22 mouse cellular contexts compared by ENCODE assay signal in genomic region chr3:95765534-95765933, GRCm38 (mm10). TPM values are rescaled to one million over a fixed set of nuclear protein-coding genes. Genes with fewer than 3 reads are reported as not detected.
DNase-seq lines count a peak whose midpoint lies in the region; ATAC-seq and TF ChIP-seq lines count a peak whose summit lies in the region.
"Had no signal": no experiment of that assay in that cellular context is flagged by ENCODE, and none has a peak within 500 bp of the region (broad histone marks: within the 10 kb centered on the region; RNA-seq: fewer than 3 reads in every experiment).

No protein-coding gene starts in this region.

- H3K4me1 ChIP-seq in liver, embryonic 14.5 days (replicated peaks; ENCODE audit: control insufficient read depth in 2 of 2, insufficient read depth in 2 of 2, low read length in 1 of 2) = no peaks in the 10 kb centered on the region
- H3K4me1 ChIP-seq in hindbrain, embryonic 14.5 days (replicated peaks; ENCODE audit: control insufficient read depth, insufficient read depth, low read length) = no peaks in the 10 kb centered on the region
- H3K4me1 ChIP-seq: limb, embryonic 12.5 days; liver, embryonic 13.5 days had no signal

- H3K27ac ChIP-seq in gastrocnemius, adult 2 months = no peak overlapping the region
- no peak overlapping the region for H3K27ac ChIP-seq in liver, embryonic 14.5 days
- no peak overlapping the region for H3K27ac ChIP-seq in hindbrain, embryonic 14.5 days
- H3K27ac ChIP-seq: hindbrain, embryonic 10.5 days; hindbrain, postnatal 0 days; kidney, postnatal 0 days; limb, embryonic 12.5 days; liver, embryonic 13.5 days; lung, embryonic 15.5 days; macrophage had no signal

- no peaks in the 10 kb centered on the region for H3K27me3 ChIP-seq in liver, embryonic 14.5 days (ENCODE audit: control insufficient read depth, insufficient read depth, low read length)
- no peaks in the 10 kb centered on the region for H3K27me3 ChIP-seq in hindbrain, embryonic 14.5 days (ENCODE audit: control insufficient read depth, insufficient read depth, low read length)
- H3K27me3 ChIP-seq: limb, embryonic 12.5 days; liver, embryonic 13.5 days; lung, embryonic 15.5 days had no signal

- H3K36me3 ChIP-seq in liver, embryonic 14.5 days (replicated peaks; ENCODE audit: control insufficient read depth, insufficient read depth, low read depth) = peaks cover 27% of the 10 kb centered on the region
- peaks cover 70% of the 10 kb centered on the region for H3K36me3 ChIP-seq in hindbrain, embryonic 14.5 days (replicated peaks; ENCODE audit: control insufficient read depth, insufficient read depth)

- no peak overlapping the region for H3K4me2 ChIP-seq in liver, embryonic 14.5 days (ENCODE audit: low read depth)
- no peak overlapping the region for H3K4me2 ChIP-seq in hindbrain, embryonic 14.5 days (replicated peaks)
- H3K4me2 ChIP-seq: limb, embryonic 12.5 days; liver, embryonic 13.5 days; lung, embryonic 15.5 days; midbrain, embryonic 11.5 days had no signal

- ATAC-seq in liver, embryonic 14.5 days (ENCODE audit: insufficient read depth) = no peak
- ATAC-seq in megakaryocyte-erythroid progenitor cell, adult 5-6 weeks (replicated peaks; ENCODE audit: low FRiP score, low TSS enrichment, poor library complexity, severe bottlenecking) = peak; percentile 34; the same call in 1 of the 2 replicates
- ATAC-seq in hindbrain, embryonic 14.5 days (ENCODE audit: low FRiP score) = no peak
- ATAC-seq: hindbrain, postnatal 0 days had no signal

- TF ChIP-seq EP300 in liver, embryonic 14.5 days (IDR thresholded peaks at IDR 0.05; ENCODE audit: low read depth) = no peak

- intact Hi-C loops in gastrocnemius, adult 2 months (cut with DNase I) = no loop called here
- intact Hi-C loops in gastrocnemius, postnatal 14 days (cut with DNase I; ENCODE audit: low total_unique reads) = no loop called here

- H3K4me3 ChIP-seq in gastrocnemius, adult 2 months = no peak overlapping the region
- no peak overlapping the region for H3K4me3 ChIP-seq in liver, embryonic 14.5 days (ENCODE audit: insufficient read depth in 1 of 2, low read depth in 2 of 2, low read length in 2 of 2)
- H3K4me3 ChIP-seq in hindbrain, embryonic 14.5 days (replicated peaks; ENCODE audit: low read length) = no peak overlapping the region
- H3K4me3 ChIP-seq: hindbrain, embryonic 10.5 days; limb, embryonic 12.5 days; liver, embryonic 13.5 days; lung, embryonic 15.5 days had no signal

- no peaks in the 10 kb centered on the region for H3K9me3 ChIP-seq in liver, embryonic 14.5 days (ENCODE audit: control insufficient read depth, low read length)
- no peaks in the 10 kb centered on the region for H3K9me3 ChIP-seq in hindbrain, embryonic 14.5 days (ENCODE audit: control insufficient read depth, low read length)
- H3K9me3 ChIP-seq: hindbrain, embryonic 10.5 days; limb, embryonic 12.5 days; liver, embryonic 13.5 days; lung, embryonic 15.5 days had no signal

- no peak overlapping the region for H3K9ac ChIP-seq in liver, embryonic 14.5 days (replicated peaks)
- no peak overlapping the region for H3K9ac ChIP-seq in hindbrain, embryonic 14.5 days
- H3K9ac ChIP-seq: limb, embryonic 12.5 days; liver, embryonic 13.5 days; lung, embryonic 15.5 days had no signal

- WGBS in liver, embryonic 14.5 days (ENCODE audit: insufficient replicate concordance) = 80% methylated on average over 10 of the region's 10 CpGs
- 95% methylated on average over 10 of the region's 10 CpGs for WGBS in hindbrain, embryonic 14.5 days

- peak; percentile 33 for TF ChIP-seq CTCF in gastrocnemius, adult 2 months (IDR thresholded peaks at IDR 0.05)
- TF ChIP-seq CTCF in liver, embryonic 14.5 days (IDR thresholded peaks at IDR 0.05; ENCODE audit: low read depth) = peak; percentile 52

- no peak for DNase-seq in gastrocnemius, adult 2 months
- no peak for DNase-seq in gastrocnemius, postnatal 14 days
- no peak for DNase-seq in liver, embryonic 14.5 days (ENCODE audit: low read depth in 3 of 3, low spot score in 3 of 3)
- DNase-seq in liver = no peak
- DNase-seq in ZHBTc4 (ENCODE audit: low read depth, low spot score) = peak; percentile 17
- DNase-seq in hindbrain, embryonic 14.5 days (ENCODE audit: low spot score) = no peak
- no peak for DNase-seq in layer of hippocampus, adult 9-11 months
- DNase-seq: adrenal gland, postnatal 36 days; cerebellum, adult 11 months; cerebellum, postnatal 14 days; gastrocnemius, postnatal 25 days; kidney, adult 2 months; liver, embryonic 13.5 days; right cerebral cortex, adult 18-20 months had no signal

RNA-seq across cellular contexts. Expression of gene Tars2, which starts 5.5 kb away (rescaled TPM):
- total RNA-seq in gastrocnemius, adult 2 months (2021) = 10 to 100 TPM; 23.0 to 30.8 TPM
- 10 to 100 TPM; 29.0 to 29.6 TPM for total RNA-seq in gastrocnemius, postnatal 14 days (2021)
- polyA plus RNA-seq in liver, embryonic 14.5 days (2012; rRNA removed) = 14.5 and 19.9 TPM in 2 replicates
- 37.1 and 39.9 TPM in 2 replicates for polyA plus RNA-seq in liver, embryonic 14.5 days (2014; fragmentation: Nextera tagmentation; extraction: Ambion mirVana)
- 88.1 and 103 TPM in 2 replicates for total RNA-seq in megakaryocyte-erythroid progenitor cell, adult 5-6 weeks (2014; fragmentation: Nextera tagmentation)
- 58.0 and 75.5 TPM in 2 replicates for total RNA-seq in megakaryocyte-erythroid progenitor cell, adult 5-6 weeks (2017)
- polyA plus RNA-seq in hindbrain, embryonic 14.5 days (2014; fragmentation: Nextera tagmentation; extraction: Ambion mirVana) = 43.2 and 49.0 TPM in 2 replicates

RNA-seq across cellular contexts. Expression of gene Ecm1, which starts 26.2 kb away (rescaled TPM):
- total RNA-seq in gastrocnemius, adult 2 months (2021) = 10 to 100 TPM; 18.0 to 23.0 TPM
- 10 to 100 TPM; 16.7 to 18.5 TPM for total RNA-seq in gastrocnemius, postnatal 14 days (2021)
- 9.3 and 9.8 TPM in 2 replicates for polyA plus RNA-seq in liver, embryonic 14.5 days (2012; rRNA removed)
- polyA plus RNA-seq in liver, embryonic 14.5 days (2014; fragmentation: Nextera tagmentation; extraction: Ambion mirVana) = 10.2 and 12.9 TPM in 2 replicates
- total RNA-seq in megakaryocyte-erythroid progenitor cell, adult 5-6 weeks (2014; fragmentation: Nextera tagmentation) = 8.2 and 17.2 TPM in 2 replicates
- total RNA-seq in megakaryocyte-erythroid progenitor cell, adult 5-6 weeks (2017) = not detected in 2 replicates
- polyA plus RNA-seq in hindbrain, embryonic 14.5 days (2014; fragmentation: Nextera tagmentation; extraction: Ambion mirVana) = 11.1 and 12.5 TPM in 2 replicates

RNA-seq across cellular contexts. Expression of gene Rprd2, which starts 53.1 kb away (rescaled TPM):
- 10 to 100 TPM; 32.4 to 35.2 TPM for total RNA-seq in gastrocnemius, adult 2 months (2021)
- total RNA-seq in gastrocnemius, postnatal 14 days (2021) = 10 to 100 TPM; 29.0 to 29.3 TPM
- 4.2 and 5.3 TPM in 2 replicates for polyA plus RNA-seq in liver, embryonic 14.5 days (2012; rRNA removed)
- 6.6 and 6.8 TPM in 2 replicates for polyA plus RNA-seq in liver, embryonic 14.5 days (2014; fragmentation: Nextera tagmentation; extraction: Ambion mirVana)
- 62.4 and 68.5 TPM in 2 replicates for total RNA-seq in megakaryocyte-erythroid progenitor cell, adult 5-6 weeks (2014; fragmentation: Nextera tagmentation)
- total RNA-seq in megakaryocyte-erythroid progenitor cell, adult 5-6 weeks (2017) = 17.5 and 21.3 TPM in 2 replicates
- polyA plus RNA-seq in hindbrain, embryonic 14.5 days (2014; fragmentation: Nextera tagmentation; extraction: Ambion mirVana) = 20.8 and 21.2 TPM in 2 replicates
